Mouse (Mus musculus) kidney, postnatal 25 days (tissue): ENCODE data around the gene Sod1.

Experiments used
- DNase-seq, 2 experiments: peaks; one replicate each; pipeline ENCODE4 v3.0.0; 2021; ENCODE audit warnings: mixed read lengths in 2 of 2

Gene Sod1

DNA sequence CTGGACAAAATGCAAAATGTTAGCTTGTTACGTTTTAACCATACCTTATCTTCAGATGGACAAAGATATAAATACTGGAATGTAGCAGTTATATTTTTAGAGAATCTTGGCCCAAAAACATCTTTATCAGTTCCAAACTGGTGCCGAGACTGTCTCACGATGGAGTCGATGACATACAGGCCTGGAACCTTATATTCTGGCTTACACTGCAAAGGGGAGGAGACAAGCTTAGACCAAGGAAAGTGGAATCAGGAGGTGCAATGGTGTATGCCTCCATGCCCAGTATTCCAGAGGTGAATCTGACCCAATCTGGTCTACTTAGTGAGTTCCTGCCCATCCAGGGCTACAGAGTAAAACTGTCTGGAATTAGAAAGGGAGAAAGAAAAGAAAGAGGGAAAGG is 39.5 kb downstream of the Sod1 start:
- DNase-seq, result no peak

DNA sequence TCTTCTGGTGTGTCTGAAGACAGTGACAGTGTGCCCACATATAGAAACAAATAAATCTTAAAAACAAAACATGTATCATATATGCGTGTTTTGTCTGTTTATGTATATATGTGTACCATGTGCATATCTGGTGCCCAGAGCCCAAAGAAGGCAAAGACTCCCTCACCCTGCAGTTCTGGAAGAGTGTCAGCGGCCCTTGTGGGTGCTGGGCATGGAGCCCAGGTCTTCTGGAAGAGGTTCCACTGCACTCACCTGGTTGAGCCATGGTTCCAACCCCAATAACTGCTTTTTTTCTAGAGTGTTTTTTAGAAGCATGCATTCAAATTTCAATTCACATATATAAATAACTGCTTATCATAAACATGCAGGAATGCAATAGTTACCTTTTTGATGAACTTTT is 41.2 kb downstream of the Sod1 start:
- no peak for DNase-seq

DNA sequence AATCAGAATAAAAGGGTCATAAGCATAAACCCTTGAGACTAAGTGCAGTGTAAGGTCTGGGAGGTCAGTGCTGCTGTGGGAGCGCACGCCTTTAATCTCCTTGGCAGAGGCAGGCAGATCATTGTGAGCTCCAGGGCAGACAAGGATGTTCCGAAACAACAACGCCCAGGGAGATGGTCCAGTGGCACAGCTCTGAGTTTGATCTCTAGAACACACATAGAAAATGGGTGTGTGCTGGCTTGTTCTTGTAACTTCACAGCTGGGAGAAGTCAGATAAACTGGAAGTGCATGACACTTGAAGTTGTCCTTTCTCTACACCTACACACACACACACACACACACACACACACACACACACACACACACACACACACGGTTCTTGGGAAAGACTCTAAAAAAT is 43.5 kb downstream of the Sod1 start:
- DNase-seq, result no peak

DNA sequence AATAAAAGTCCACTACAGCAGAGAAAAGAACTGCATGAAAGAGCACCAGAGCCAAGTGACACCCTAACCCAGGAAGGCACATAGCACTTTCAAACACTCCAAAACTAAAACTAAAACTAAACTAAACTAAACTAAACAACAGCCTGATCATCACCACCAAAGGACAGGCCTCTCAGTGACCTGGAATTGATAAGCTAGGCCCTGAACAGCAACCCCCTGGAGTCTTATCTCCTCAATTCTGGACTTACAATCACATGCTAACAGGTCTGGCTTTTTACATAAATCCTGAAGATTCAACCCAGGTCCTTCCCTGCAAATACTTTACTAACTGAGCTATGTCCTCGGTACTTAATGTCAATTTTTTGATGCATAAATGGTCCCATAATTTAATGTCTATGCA is 44.6 kb downstream of the Sod1 start:
- DNase-seq, result no peak

DNA sequence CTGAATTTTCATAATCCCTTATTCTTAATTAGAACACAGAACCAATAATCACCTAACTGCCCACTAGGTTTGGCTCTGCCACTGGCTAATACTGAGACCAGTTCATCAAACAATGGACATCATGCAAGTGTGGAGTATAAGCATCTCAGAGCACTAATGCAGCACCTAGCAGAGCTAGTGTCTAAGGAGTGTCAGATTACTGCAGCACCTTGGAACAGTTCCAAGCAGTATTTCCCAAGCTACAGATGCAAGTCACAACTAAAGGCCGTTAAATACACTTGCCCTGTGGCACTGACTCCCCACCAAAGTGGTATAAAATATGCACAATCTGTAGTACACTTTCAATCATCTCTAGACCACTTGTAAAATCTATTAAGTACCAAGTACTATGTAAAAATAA is 46.0 kb downstream of the Sod1 start:
- no peak for DNase-seq

DNA sequence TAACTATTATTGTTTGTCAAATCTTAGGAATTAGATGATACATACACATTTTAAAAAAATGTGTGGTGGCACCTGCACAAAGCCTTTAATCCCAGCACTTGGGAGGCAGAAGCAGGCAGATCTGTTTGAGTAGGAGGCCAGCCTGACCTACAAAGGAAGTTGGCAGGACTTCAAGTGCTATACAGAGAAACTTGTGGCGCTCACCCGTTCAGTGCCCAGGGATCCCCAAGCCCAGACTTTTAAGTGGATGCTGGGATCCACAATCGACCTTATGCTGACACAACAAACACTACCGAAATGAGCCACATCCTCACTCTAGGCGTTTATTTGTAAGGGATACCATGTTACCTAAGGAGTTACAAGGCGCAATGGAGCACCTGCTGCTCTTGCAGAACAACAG is 55.0 kb downstream of the Sod1 start:
- DNase-seq, result peak in 1 of 2 experiments; percentile 39
